Mouse (Mus musculus): ENCODE measurements at regions not wholly inside any gene's neighbourhood (a gene's known extent, or its start where the extent isn't known, plus 50 kb on each side); places are given as distances from the start of the nearest gene placed in this dataset.

DNA sequence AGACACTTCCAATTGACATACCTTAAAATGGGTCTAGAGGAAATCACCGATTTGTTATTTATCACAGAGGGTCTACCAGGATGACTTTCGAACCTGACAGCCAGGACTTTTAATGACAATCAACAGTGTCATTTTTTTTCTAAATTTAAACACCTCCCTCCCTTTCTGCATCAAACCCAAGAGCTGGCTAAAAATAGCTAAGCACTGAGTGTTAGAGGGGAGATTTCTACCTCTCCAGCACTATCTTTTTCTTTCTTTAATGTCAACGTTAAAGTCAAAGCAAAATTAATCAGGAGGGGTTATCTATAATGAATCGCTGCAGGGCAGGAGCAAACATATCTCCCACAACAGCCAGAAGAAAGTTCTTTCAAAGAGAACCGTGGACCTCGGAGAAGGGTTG is 356.6 kb upstream of the 3110018I06Rik start:
- Histone ChIP-seq H3K9ac (replicated peaks; ENCODE audit: low read depth, low read length) (no peak overlapping the region), H3K4me2 (ENCODE audit: low read length) (no peak overlapping the region), H3K27ac (ENCODE audit: low read length) (no peak overlapping the region), H3K36me3 (ENCODE audit: control insufficient read depth, insufficient read depth) (no peaks in the 10 kb centered on the region), H3K27me3 (replicated peaks; ENCODE audit: control insufficient read depth, insufficient read depth, low read length) (no peaks in the 10 kb centered on the region), H3K9me3 (ENCODE audit: control insufficient read depth, low read length) (no peaks in the 10 kb centered on the region), H3K4me1 (replicated peaks; ENCODE audit: control insufficient read depth, insufficient read depth, low read length) (no peaks in the 10 kb centered on the region), H3K4me3 (replicated peaks; ENCODE audit: low read length) (no peak overlapping the region)
- WGBS: 74% methylated on average over 6 of the region's 6 CpGs
- no peak for ATAC-seq

DNA sequence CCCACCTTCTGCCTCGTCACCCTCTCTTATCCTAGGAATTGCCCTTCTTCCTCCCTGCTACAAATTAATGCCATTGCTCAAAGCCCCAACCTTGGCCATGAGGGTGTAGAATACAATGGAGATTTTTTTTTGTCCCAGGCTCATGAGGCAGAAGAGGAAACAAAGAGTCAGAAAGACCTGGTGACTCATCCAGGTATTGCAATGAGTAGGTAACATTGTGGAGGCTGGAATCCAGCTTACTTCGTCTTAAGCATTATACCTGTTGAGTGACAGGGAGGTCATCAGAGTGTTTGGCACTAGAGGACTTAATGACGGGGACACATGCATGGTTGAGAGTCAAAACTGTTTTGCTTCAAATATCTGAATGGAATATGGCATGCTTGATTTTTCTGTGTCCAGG is 355.9 kb upstream of the 3110018I06Rik start:
- H3K4me1 ChIP-seq (replicated peaks; ENCODE audit: control insufficient read depth, insufficient read depth, low read length): no peaks in the 10 kb centered on the region
- 84% methylated on average over 3 of the region's 3 CpGs for WGBS
- no peaks in the 10 kb centered on the region for H3K36me3 ChIP-seq (ENCODE audit: control insufficient read depth, insufficient read depth)
- no peak for ATAC-seq
- no peaks in the 10 kb centered on the region for H3K27me3 ChIP-seq (replicated peaks; ENCODE audit: control insufficient read depth, insufficient read depth, low read length)
- no peak overlapping the region for H3K27ac ChIP-seq (ENCODE audit: low read length)
- no peak overlapping the region for H3K9ac ChIP-seq (replicated peaks; ENCODE audit: low read depth, low read length)
- no peak overlapping the region for H3K4me3 ChIP-seq (replicated peaks; ENCODE audit: low read length)
- no peaks in the 10 kb centered on the region for H3K9me3 ChIP-seq (ENCODE audit: control insufficient read depth, low read length)
- H3K4me2 ChIP-seq (ENCODE audit: low read length): no peak overlapping the region

DNA sequence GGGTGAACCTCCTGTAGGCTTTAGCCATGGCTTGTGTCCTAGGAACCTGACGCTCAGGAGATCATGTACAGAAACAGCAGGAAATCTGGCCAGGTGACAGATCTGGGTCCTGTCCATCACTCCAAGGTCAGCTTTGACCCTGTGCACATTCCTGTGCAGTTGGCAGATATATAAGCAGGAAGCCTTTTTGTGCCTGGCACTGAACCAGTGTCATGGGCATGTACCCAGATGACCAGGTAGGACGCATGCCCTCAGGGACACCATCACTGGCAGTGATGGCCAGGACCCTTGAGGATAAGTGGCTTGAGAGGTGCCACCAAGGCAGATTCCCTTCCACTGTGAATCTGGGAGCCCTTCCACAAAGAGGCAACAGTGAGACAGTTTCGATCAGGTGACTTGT is 354.1 kb upstream of the 3110018I06Rik start:
- WGBS: 89% methylated on average over 3 of the region's 3 CpGs
- Histone ChIP-seq H3K4me1 (replicated peaks; ENCODE audit: control insufficient read depth, insufficient read depth, low read length) (no peaks in the 10 kb centered on the region), H3K4me3 (replicated peaks; ENCODE audit: low read length) (no peak overlapping the region), H3K9ac (replicated peaks; ENCODE audit: low read depth, low read length) (no peak overlapping the region), H3K9me3 (ENCODE audit: control insufficient read depth, low read length) (no peaks in the 10 kb centered on the region), H3K27ac (ENCODE audit: low read length) (no peak overlapping the region), H3K27me3 (replicated peaks; ENCODE audit: control insufficient read depth, insufficient read depth, low read length) (no peaks in the 10 kb centered on the region), H3K36me3 (ENCODE audit: control insufficient read depth, insufficient read depth) (no peaks in the 10 kb centered on the region), H3K4me2 (ENCODE audit: low read length) (no peak overlapping the region)
- no peak for ATAC-seq

DNA sequence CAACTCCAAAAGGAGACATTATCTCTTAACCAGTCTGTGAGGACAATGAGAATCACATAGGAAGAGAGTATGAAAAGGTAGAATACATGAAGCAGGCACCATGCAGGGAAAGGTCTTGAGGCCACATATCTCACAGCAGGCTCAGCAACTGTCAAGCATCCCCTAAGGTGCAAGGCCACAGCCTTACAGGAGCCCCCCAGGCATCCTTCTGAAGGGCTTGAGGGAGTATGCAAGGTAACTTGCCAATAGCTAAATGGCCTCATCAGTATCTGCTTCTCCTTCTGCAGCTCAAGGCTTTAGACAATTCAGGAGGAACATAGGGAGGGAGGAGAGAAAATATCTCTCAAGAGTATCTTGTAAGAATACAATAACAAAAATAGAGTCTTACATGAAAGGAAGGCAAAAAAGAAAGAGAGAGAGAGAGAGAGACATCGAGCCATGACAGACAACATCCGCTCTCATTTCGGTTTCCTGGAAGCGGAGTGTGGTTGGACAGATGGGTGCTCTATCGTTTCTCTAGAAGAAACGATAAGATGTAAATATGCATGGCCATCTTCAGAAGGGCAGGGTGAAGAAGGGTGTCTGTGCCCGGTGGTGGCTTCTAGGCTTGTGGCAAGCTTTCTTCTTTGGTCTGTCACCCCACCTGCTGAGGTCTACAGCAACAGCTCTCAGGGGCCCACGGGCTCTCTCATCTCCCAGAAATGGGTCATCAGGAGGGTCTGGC is 349.6 kb upstream of the 3110018I06Rik start:
- H3K4me1 ChIP-seq (replicated peaks; ENCODE audit: control insufficient read depth, insufficient read depth, low read length): no peaks in the 10 kb centered on the region
- H3K36me3 ChIP-seq (ENCODE audit: control insufficient read depth, insufficient read depth): no peaks in the 10 kb centered on the region
- H3K4me3 ChIP-seq (replicated peaks; ENCODE audit: low read length): no peak overlapping the region
- no peaks in the 10 kb centered on the region for H3K9me3 ChIP-seq (ENCODE audit: control insufficient read depth, low read length)
- no peak for ATAC-seq
- 89% methylated on average over 8 of the region's 8 CpGs for WGBS
- no peak overlapping the region for H3K27ac ChIP-seq (ENCODE audit: low read length)
- no peak overlapping the region for H3K4me2 ChIP-seq (ENCODE audit: low read length)
- H3K9ac ChIP-seq (replicated peaks; ENCODE audit: low read depth, low read length): no peak overlapping the region
- no peaks in the 10 kb centered on the region for H3K27me3 ChIP-seq (replicated peaks; ENCODE audit: control insufficient read depth, insufficient read depth, low read length)

DNA sequence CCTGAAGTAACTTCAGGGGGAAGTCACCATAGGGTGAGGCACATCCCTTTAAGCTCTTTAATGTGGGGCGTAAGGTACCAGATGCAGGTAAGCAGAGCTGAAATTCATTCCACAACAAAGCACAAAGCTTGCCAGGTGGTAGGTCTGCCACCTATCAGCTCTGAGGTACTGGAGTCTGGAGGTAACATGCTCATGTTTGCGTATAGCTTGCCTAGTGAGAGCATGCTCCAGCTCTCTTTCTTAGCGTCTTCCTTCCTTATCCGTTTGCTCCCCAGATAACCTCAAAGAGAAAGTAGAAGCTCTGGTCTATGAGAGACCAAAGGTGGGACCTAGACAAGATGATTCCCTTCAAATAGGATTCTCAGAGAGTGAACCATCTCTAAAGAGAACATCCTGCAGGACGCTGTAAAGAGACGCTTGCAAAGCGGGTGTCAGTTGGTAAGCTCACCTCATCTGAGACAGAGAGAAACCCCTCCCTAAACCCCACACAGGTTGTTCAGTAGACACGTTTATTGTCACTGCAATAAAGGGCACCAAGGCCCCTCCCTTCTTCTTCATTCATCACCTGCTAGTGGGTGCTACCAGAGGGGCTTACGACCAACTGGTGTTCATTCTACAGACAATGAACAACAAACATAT is 347.4 kb upstream of the 3110018I06Rik start:
- WGBS: 88% methylated on average over 9 of the region's 9 CpGs
- no peak overlapping the region for H3K4me3 ChIP-seq (replicated peaks; ENCODE audit: low read length)
- no peak overlapping the region for H3K4me2 ChIP-seq (ENCODE audit: low read length)
- H3K4me1 ChIP-seq (replicated peaks; ENCODE audit: control insufficient read depth, insufficient read depth, low read length): no peaks in the 10 kb centered on the region
- ATAC-seq: no peak
- H3K9me3 ChIP-seq (ENCODE audit: control insufficient read depth, low read length): no peaks in the 10 kb centered on the region
- H3K27me3 ChIP-seq (replicated peaks; ENCODE audit: control insufficient read depth, insufficient read depth, low read length): no peaks in the 10 kb centered on the region
- no peak overlapping the region for H3K27ac ChIP-seq (ENCODE audit: low read length)
- no peaks in the 10 kb centered on the region for H3K36me3 ChIP-seq (ENCODE audit: control insufficient read depth, insufficient read depth)
- no peak overlapping the region for H3K9ac ChIP-seq (replicated peaks; ENCODE audit: low read depth, low read length)

DNA sequence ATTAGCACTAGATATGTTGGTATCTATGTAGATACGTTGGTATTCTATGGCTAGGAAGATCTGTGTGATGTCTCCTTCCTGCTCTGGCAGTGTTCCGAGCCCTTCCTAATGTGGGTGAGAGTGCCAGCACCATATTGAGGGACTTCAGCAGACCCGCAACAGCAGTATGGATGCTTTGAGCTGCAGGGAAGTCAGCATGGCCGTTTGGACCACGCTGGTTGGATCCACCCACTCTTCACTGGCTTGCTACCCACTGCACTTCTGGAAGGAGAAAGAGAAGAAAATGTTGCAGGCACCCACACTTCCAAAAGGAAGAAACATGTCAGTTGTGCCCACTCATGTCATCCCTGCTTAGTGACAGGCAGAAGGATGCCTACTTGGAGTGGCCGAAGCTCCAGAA is 346.2 kb upstream of the 3110018I06Rik start:
- H3K36me3 ChIP-seq (ENCODE audit: control insufficient read depth, insufficient read depth): no peaks in the 10 kb centered on the region
- H3K9me3 ChIP-seq (ENCODE audit: control insufficient read depth, low read length): no peaks in the 10 kb centered on the region
- no peak overlapping the region for H3K4me2 ChIP-seq (ENCODE audit: low read length)
- no peaks in the 10 kb centered on the region for H3K27me3 ChIP-seq (replicated peaks; ENCODE audit: control insufficient read depth, insufficient read depth, low read length)
- H3K4me1 ChIP-seq (replicated peaks; ENCODE audit: control insufficient read depth, insufficient read depth, low read length): no peaks in the 10 kb centered on the region
- no peak overlapping the region for H3K4me3 ChIP-seq (replicated peaks; ENCODE audit: low read length)
- no peak overlapping the region for H3K27ac ChIP-seq (ENCODE audit: low read length)
- H3K9ac ChIP-seq (replicated peaks; ENCODE audit: low read depth, low read length): no peak overlapping the region
- ATAC-seq: no peak
- WGBS: 90% methylated on average over 6 of the region's 6 CpGs

DNA sequence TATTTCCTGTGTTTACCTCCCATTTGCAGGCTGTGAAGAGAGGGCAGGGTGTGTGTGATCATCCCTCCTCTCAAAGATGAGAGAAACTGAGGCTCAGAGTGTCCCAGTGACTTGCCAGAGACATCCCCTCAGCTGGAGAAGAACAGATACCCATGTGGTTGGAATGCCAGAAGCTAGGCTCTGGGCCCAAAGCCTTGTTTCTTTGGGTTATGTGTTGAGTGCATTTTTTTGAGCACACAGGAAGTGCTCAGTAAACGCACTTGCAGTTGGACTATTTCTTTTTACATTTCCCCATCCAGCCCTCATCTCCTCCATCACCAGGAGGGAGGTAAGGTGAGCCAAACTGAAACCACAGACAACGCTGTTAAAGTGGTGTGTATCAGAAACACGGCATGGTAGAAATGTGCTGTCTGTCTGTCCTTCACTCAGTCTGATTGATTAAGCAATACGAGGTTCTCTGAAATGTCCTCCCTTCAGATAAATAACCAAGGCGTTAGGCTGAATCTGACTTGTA is 341.8 kb upstream of the 3110018I06Rik start:
- no peak overlapping the region for H3K9ac ChIP-seq (replicated peaks; ENCODE audit: low read depth, low read length)
- H3K27me3 ChIP-seq (replicated peaks; ENCODE audit: control insufficient read depth, insufficient read depth, low read length): no peaks in the 10 kb centered on the region
- no peak overlapping the region for H3K4me2 ChIP-seq (ENCODE audit: low read length)
- no peak overlapping the region for H3K27ac ChIP-seq (ENCODE audit: low read length)
- H3K9me3 ChIP-seq (ENCODE audit: control insufficient read depth, low read length): no peaks in the 10 kb centered on the region
- no peak overlapping the region for H3K4me3 ChIP-seq (replicated peaks; ENCODE audit: low read length)
- ATAC-seq: no peak
- H3K36me3 ChIP-seq (ENCODE audit: control insufficient read depth, insufficient read depth): no peaks in the 10 kb centered on the region
- H3K4me1 ChIP-seq (replicated peaks; ENCODE audit: control insufficient read depth, insufficient read depth, low read length): no peaks in the 10 kb centered on the region
- 94% methylated on average over 5 of the region's 5 CpGs for WGBS

DNA sequence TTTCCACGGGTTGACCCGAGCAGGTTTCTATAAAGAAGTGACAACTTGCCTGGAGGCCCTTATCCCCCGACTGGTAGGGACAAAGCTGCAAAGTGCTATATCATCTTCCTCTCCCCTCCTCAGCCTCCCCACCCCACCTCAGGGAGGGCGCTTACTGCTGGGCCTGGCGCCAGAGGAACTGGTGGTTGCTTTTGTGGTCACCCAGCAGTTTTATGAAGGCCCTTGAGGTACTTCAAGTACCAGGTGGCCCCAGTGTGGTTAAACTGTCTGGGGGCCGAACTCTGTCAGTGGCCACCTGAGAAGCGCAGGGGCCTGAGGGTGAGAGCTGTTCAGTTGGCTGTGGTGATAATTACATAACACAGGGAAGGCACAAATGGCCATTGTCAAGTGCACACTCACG is 340.0 kb upstream of the 3110018I06Rik start:
- no peak overlapping the region for H3K4me3 ChIP-seq (replicated peaks; ENCODE audit: low read length)
- no peaks in the 10 kb centered on the region for H3K9me3 ChIP-seq (ENCODE audit: control insufficient read depth, low read length)
- H3K4me1 ChIP-seq (replicated peaks; ENCODE audit: control insufficient read depth, insufficient read depth, low read length): no peaks in the 10 kb centered on the region
- H3K27ac ChIP-seq (ENCODE audit: low read length): no peak overlapping the region
- no peaks in the 10 kb centered on the region for H3K36me3 ChIP-seq (ENCODE audit: control insufficient read depth, insufficient read depth)
- no peaks in the 10 kb centered on the region for H3K27me3 ChIP-seq (replicated peaks; ENCODE audit: control insufficient read depth, insufficient read depth, low read length)
- H3K9ac ChIP-seq (replicated peaks; ENCODE audit: low read depth, low read length): no peak overlapping the region
- no peak overlapping the region for H3K4me2 ChIP-seq (ENCODE audit: low read length)
- ATAC-seq: no peak
- WGBS: 77% methylated on average over 8 of the region's 8 CpGs

DNA sequence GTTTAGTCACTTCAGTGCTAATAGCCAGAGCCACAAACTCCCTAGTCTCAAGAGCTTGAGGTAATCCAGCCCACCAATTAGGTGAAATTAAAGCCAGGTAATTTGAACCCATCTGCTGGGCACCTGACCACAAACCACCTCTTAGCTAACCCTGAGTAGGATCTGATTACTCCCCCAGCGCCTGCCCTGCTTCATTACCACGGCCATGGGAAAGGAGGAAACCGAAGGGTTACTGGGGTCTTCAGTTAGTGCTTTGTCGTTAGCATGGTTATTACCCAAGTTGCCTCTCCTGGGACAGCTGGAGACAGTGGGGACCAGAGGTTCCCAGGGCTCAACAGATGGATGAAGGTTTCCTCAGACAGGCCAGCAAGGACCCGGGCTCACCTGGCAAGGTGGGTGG is 337.3 kb upstream of the 3110018I06Rik start:
- no peaks in the 10 kb centered on the region for H3K9me3 ChIP-seq (ENCODE audit: control insufficient read depth, low read length)
- H3K4me1 ChIP-seq (replicated peaks; ENCODE audit: control insufficient read depth, insufficient read depth, low read length): no peaks in the 10 kb centered on the region
- H3K27ac ChIP-seq (ENCODE audit: low read length): no peak overlapping the region
- H3K4me3 ChIP-seq (replicated peaks; ENCODE audit: low read length): no peak overlapping the region
- ATAC-seq: no peak
- WGBS: 85% methylated on average over 5 of the region's 5 CpGs
- H3K4me2 ChIP-seq (ENCODE audit: low read length): no peak overlapping the region
- no peaks in the 10 kb centered on the region for H3K27me3 ChIP-seq (replicated peaks; ENCODE audit: control insufficient read depth, insufficient read depth, low read length)
- H3K9ac ChIP-seq (replicated peaks; ENCODE audit: low read depth, low read length): no peak overlapping the region
- no peaks in the 10 kb centered on the region for H3K36me3 ChIP-seq (ENCODE audit: control insufficient read depth, insufficient read depth)

All from forebrain, embryonic 16.5 days (tissue).